Mouse (Mus musculus) forebrain, embryonic 13.5 days (tissue): Measurements from ENCODE around the gene Fcho2. TPM values are rescaled to one million over a fixed set of nuclear protein-coding genes. Genes with fewer than 3 reads are reported as not detected.
"Not testable (repeated sequence)": the region's sequence is repeated elsewhere in the genome, so short reads cannot be mapped to it uniquely, and the experiment has no call there.

ENCODE experiments used
- ATAC-seq: fragments of 200-750 bp; cut with Nextera tagmentation; 2 replicates; pipeline ENCODE4 v1.8.0; 2017
- H3K27ac ChIP-seq: fragments of 300-500 bp; sonication (generic); 2 replicates; pipeline ENCODE4 v1.5.1; 2015; ENCODE audit warnings: inconsistent platforms, mild to moderate bottlenecking, moderate library complexity
- H3K27me3 ChIP-seq: fragments of 300-500 bp; sonication (generic); 2 replicates; pipeline ENCODE4 v1.6.1; 2015; ENCODE audit warnings: mild to moderate bottlenecking, inconsistent platforms
- H3K36me3 ChIP-seq: fragments of 300-500 bp; sonication (generic); 2 replicates; pipeline ENCODE4 v1.6.1; 2015; ENCODE audit warnings: mild to moderate bottlenecking, inconsistent platforms; ENCODE audit not compliant: poor library complexity, severe bottlenecking
- H3K4me1 ChIP-seq: fragments of 300-500 bp; sonication (generic); 2 replicates; pipeline ENCODE4 v1.6.1; 2015; ENCODE audit warnings: inconsistent platforms
- H3K4me2 ChIP-seq: fragments of 300-500 bp; sonication (generic); 2 replicates; pipeline ENCODE4 v1.6.1; 2015; ENCODE audit warnings: inconsistent platforms, mild to moderate bottlenecking, moderate library complexity
- H3K4me3 ChIP-seq: fragments of 300-500 bp; sonication (generic); 2 replicates; pipeline ENCODE4 v1.5.1; 2015; ENCODE audit warnings: mild to moderate bottlenecking, inconsistent platforms
- H3K9ac ChIP-seq: fragments of 300-500 bp; sonication (generic); 2 replicates; pipeline ENCODE4 v1.6.1; 2015; ENCODE audit warnings: mild to moderate bottlenecking, inconsistent platforms
- H3K9me3 ChIP-seq: fragments of 300-500 bp; sonication (generic); replicated peaks from 2 replicates; pipeline ENCODE4 v1.6.1; 2016; ENCODE audit warnings: inconsistent platforms
- WGBS: fragments of 180-500 bp; shearing (Covaris S2); methylation state at CpG from one replicate; pipeline ENCODE4 v1.1.7; 2015; 5-methylcytosine and 5-hydroxymethylcytosine counted together
- polyA plus RNA-seq: library from polyadenylated mRNA; unstranded; fragments of >200 nt; fragmentation: Nextera tagmentation; extraction: Ambion mirVana; gene quantifications from 2 replicates; pipeline ENCODE4 v1.2.1, GENCODE M21; 2015

Gene Fcho2
- polyA plus RNA-seq: 28.8 and 33.4 TPM in 2 replicates

DNA sequence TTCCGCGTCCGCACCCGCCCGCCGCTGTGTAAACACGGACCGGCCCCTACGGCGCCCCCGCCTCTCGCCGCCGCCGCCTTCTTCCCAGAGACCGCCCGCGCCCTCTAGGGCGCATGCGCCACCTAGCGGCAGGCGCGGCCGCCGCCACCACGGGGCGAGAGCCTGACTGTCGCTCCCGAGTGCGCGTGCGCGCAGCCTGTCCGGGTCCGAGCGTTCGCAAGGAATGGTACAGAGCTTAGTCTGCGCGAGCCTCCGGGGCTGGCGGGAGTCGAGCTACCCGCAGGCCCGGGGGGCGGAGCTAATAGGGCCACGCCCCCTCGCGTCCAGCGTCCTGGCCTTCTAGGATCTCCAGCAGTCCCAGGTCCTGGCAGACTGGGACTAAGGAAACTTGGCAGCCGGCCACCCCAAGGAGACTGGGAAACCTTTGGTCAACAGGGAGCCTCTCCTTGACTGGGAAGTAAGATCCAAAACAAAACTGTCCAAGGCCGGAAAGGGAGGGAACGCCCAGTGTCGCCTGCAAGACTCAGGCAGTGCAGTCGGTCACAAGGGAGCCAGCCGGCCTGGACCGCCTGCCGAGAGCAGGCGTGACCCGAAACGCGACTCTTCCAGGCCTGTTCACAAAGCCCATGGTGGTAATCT is at the start of gene Fcho2:
Fcho2 (minus strand) TSS at position 303 of the 639 bp plus-strand sequence.
- peak; percentile 97 for ATAC-seq
- 1% methylated on average over 38 of the region's 61 CpGs for WGBS
- peak within 1 kb of the TSS; percentile 96 for H3K4me3 ChIP-seq
- no peaks in the 10 kb centered on the region for H3K27me3 ChIP-seq
- H3K4me2 ChIP-seq: peak within 1 kb of the TSS; percentile 66
- peaks cover 17% of the 10 kb centered on the region for H3K4me1 ChIP-seq
- H3K36me3 ChIP-seq: no peaks in the 10 kb centered on the region
- no peaks in the 10 kb centered on the region for H3K9me3 ChIP-seq
- H3K27ac ChIP-seq: peak within 1 kb of the TSS; percentile 90
- peak within 1 kb of the TSS; percentile 97 for H3K9ac ChIP-seq

DNA sequence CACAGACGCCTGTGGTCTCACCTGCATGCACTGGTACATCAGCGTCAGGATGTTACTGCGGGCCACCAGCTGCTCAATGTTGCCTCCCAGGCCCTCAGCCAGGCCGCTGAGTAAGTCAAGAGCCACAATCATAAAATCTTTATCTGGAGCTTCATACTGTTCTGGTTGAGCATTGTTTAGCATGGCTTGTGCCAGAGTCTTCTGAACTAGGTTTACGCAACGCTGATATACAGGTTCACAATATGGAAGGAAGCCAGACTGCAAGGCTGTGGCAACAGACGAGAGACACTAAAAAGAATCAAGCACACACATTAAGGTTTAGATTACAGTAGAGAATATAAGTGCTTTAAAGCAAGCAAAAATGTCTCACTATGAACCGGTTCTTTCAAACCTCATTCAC is 40.0 kb upstream of the Fcho2 start:
- no peak overlapping the region for H3K9ac ChIP-seq
- H3K9me3 ChIP-seq: no peaks in the 10 kb centered on the region
- no peak for ATAC-seq
- no peaks in the 10 kb centered on the region for H3K27me3 ChIP-seq
- no peak overlapping the region for H3K4me2 ChIP-seq
- 91% methylated on average over 8 of the region's 8 CpGs for WGBS
- H3K27ac ChIP-seq: no peak overlapping the region
- H3K36me3 ChIP-seq: peaks cover 75% of the 10 kb centered on the region
- H3K4me3 ChIP-seq: no peak overlapping the region
- H3K4me1 ChIP-seq: no peaks in the 10 kb centered on the region

DNA sequence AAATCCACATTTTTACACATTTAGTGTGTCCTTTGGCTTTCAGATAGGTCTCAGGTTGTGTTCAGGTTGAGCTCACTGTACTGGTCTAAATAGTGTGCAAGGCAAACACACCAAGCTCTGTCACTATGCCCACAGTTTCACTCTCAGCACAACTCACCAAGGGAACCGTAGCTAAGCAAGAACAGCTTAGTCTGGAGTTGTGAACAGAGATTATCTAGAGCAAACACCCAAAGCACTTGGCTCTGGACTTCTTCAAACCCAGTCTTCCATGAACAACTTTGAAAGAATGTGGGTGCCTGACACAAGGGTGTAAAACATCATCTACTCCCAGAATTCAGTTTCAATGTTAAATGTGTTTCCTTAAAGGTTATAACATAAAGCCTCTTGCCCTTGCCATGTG is 30.5 kb upstream of the Fcho2 start:
- H3K9ac ChIP-seq: no peak overlapping the region
- no peaks in the 10 kb centered on the region for H3K4me1 ChIP-seq
- no peak overlapping the region for H3K4me2 ChIP-seq
- H3K36me3 ChIP-seq: peaks cover 54% of the 10 kb centered on the region
- H3K27me3 ChIP-seq: no peaks in the 10 kb centered on the region
- WGBS: 86% methylated on average over 1 of the region's 1 CpGs
- H3K27ac ChIP-seq: no peak overlapping the region
- no peaks in the 10 kb centered on the region for H3K9me3 ChIP-seq
- ATAC-seq: no peak
- H3K4me3 ChIP-seq: no peak overlapping the region

- Histone ChIP-seq H3K4me3 (no peak overlapping the region), H3K27me3 (no peaks in the 10 kb centered on the region), H3K36me3 (peaks cover 36% of the 10 kb centered on the region), H3K4me1 (no peaks in the 10 kb centered on the region), H3K27ac (no peak overlapping the region), H3K9ac (no peak overlapping the region), H3K9me3 (no peaks in the 10 kb centered on the region), H3K4me2 (no peak overlapping the region)
- ATAC-seq: no peak
- WGBS: 87% methylated on average over 6 of the region's 6 CpGs
These were observed 21.3 kb upstream of the Fcho2 start for GRCm38 (mm10) chr13:98836423-98837088.

DNA sequence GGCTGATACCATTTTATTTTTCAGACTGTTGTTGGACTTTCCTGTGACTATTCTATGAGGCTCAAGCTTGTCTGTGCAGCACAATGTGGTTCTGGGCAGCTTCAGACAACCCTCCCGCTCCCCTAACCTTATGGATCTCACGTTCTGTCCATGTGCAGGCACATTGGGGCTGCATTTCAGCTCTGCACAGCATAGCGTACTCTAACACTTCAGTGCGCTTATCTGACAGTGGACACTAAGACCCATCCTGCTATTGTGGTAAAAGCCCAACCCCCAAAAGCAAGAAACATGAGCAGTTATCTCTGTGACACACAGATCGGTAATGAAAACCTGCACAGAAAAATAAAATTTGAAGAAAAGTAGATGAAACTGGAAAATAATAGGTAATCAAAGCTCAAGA is 20.5 kb upstream of the Fcho2 start:
- no peak overlapping the region for H3K4me2 ChIP-seq
- 90% methylated on average over 5 of the region's 5 CpGs for WGBS
- H3K36me3 ChIP-seq: peaks cover 30% of the 10 kb centered on the region
- peak; percentile 34; the same call in 1 of the 2 replicates for ATAC-seq
- H3K4me1 ChIP-seq: no peaks in the 10 kb centered on the region
- H3K9me3 ChIP-seq: no peaks in the 10 kb centered on the region
- no peak overlapping the region for H3K9ac ChIP-seq
- no peaks in the 10 kb centered on the region for H3K27me3 ChIP-seq
- H3K4me3 ChIP-seq: no peak overlapping the region
- H3K27ac ChIP-seq: no peak overlapping the region

- Histone ChIP-seq H3K9ac (no peak overlapping the region), H3K4me3 (no peak overlapping the region), H3K27me3 (no peaks in the 10 kb centered on the region), H3K36me3 (peaks cover 23% of the 10 kb centered on the region), H3K4me2 (no peak overlapping the region), H3K27ac (no peak overlapping the region), H3K9me3 (no peaks in the 10 kb centered on the region), H3K4me1 (no peaks in the 10 kb centered on the region)
- ATAC-seq: no peak
- WGBS: 84% methylated on average over 3 of the region's 3 CpGs
These were observed 19.5 kb upstream of the Fcho2 start for GRCm38 (mm10) chr13:98834723-98835122.

DNA sequence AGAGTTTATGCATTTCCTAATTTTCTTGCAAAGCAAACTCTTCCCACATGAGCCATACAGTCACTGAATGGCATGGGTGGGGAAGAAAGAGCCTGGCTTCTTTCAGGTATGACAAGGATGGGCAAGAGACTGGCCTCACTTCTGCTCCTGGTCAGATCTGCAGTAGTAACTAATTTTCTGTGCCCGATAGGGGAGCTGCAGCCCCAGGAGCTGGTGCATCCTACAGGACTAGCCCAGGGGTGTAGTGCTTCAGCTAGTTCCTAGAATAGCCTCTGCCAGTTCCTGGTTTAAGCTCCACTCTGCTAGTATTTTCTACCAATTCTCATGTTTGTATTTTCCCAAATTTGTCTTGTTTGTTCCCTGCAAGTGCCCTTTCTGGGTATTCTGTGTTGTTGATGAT is 18.9 kb upstream of the Fcho2 start:
- Histone ChIP-seq H3K4me1 (no peaks in the 10 kb centered on the region), H3K27ac (no peak overlapping the region), H3K4me3 (no peak overlapping the region), H3K36me3 (peaks cover 19% of the 10 kb centered on the region), H3K9me3 (no peaks in the 10 kb centered on the region), H3K9ac (no peak overlapping the region), H3K4me2 (no peak overlapping the region), H3K27me3 (no peaks in the 10 kb centered on the region)
- WGBS: 59% methylated on average over 1 of the region's 1 CpGs
- ATAC-seq: no peak; the same call in 1 of the 2 replicates

DNA sequence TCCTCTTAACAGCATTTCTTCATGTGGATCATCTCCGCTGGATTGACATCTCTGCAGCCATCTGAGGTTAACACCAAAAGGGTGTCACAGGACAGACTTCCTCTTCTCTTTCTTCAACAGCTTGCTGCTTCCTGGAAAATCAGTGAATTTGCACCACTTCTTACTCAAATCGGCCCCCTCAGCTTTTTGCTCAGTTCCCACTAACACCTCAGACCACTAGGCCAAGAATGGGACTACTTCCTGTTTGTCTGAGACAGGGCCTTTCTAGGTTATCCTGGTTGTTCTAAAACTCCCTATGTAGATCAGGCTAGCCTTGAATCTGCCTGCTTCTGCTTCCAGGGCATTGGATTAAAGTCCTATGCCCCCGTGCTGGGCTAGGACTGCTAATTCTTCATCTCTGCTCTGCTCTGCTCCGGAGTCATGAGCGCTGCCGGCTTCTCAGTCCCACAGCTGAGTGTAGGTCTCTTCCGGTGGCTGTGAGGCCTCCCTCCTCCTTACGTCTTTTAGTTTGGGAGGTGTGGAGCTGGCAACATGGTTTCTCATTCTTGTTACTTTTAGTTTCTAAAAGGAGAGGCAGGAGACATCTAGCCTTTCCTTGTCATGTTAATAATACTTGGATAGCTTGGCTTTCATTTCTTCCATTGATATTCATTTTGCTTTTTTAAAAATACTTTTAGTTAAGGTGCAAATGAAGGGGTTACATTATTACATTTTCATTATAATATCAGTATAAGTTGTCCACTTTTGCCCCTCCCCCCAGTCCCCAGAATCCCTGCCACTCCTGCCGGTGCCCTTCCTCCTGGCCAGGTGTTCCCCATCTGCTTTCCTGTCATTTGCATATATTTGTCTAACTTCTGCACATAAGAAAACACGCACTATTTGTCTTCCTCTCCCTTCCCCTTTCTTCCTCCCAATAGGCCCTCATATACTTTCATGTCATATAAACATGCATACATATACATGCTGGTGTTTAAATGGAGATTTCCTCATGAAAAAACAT is 17.5 kb upstream of the Fcho2 start:
- Histone ChIP-seq H3K27ac (no peak overlapping the region; the same call in 1 of the 2 replicates), H3K4me1 (no peaks in the 10 kb centered on the region), H3K27me3 (no peaks in the 10 kb centered on the region), H3K4me3 (no peak overlapping the region), H3K36me3 (peaks cover 14% of the 10 kb centered on the region), H3K4me2 (no peak overlapping the region), H3K9me3 (no peaks in the 10 kb centered on the region), H3K9ac (no peak overlapping the region)
- WGBS: 83% methylated on average over 10 of the region's 10 CpGs
- ATAC-seq: no peak

DNA sequence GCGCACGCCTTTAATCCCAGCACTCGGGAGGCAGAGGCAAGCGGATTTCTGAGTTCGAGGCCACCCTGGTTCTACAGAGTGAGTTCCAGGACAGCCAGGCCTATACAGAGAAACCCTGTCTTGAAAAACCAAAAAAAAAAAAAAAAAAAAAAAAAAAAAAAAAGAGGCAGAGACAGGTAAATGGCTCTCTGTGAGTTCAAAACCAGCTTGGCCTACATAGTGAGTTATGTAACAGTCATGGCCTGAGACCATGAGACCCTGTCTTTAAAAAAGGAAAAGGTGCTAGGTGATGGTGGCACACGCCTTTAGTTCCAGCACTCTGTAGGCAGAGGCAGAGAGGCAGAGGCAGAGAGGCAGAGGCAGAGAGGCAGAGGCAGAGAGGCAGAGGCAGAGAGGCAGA is 13.8 kb upstream of the Fcho2 start:
- WGBS: 98% methylated on average over 6 of the region's 6 CpGs
- not testable (repeated sequence) for H3K9ac ChIP-seq, H3K27me3 ChIP-seq

GRCm38 (mm10) chr13:98825574-98825973 is 10.3 kb upstream of the Fcho2 start:
- WGBS: 93% methylated on average over 4 of the region's 4 CpGs
- Histone ChIP-seq H3K27ac (no peak overlapping the region), H3K4me3 (no peak overlapping the region), H3K27me3 (no peaks in the 10 kb centered on the region), H3K9ac (no peak overlapping the region), H3K4me2 (no peak overlapping the region), H3K36me3 (no peaks in the 10 kb centered on the region), H3K4me1 (no peaks in the 10 kb centered on the region), H3K9me3 (no peaks in the 10 kb centered on the region)
- no peak for ATAC-seq

More for the DNA sequence above, 13.8 kb upstream of the Fcho2 start:
- not testable (repeated sequence) for H3K4me3 ChIP-seq, H3K4me2 ChIP-seq, H3K27ac ChIP-seq, H3K9me3 ChIP-seq, H3K36me3 ChIP-seq, H3K4me1 ChIP-seq, ATAC-seq

DNA sequence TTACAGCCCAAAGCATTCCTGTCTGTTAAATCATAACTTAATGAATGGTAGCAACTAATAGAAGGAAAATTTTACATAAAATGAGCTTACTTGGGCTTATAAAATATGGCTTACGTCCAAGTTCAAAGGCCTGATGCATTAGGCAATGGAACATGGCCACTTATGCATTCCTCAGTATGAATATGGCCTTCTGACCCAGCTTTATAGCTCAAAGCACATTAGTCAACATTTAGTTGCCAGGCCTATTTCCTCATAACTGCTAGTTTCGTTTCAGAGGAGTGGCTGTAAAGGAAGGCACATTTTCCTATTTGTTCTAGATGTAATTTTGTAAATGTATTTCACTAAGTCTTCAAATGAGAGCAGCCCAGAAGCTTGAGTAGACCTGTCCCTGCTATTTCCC is 3.8 kb upstream of the Fcho2 start:
- Histone ChIP-seq H3K27ac (no peak overlapping the region), H3K4me1 (0 out of 2 replicates have a peak, but pooled peaks cover 5% of the 10 kb centered on the region), H3K27me3 (no peaks in the 10 kb centered on the region), H3K36me3 (no peaks in the 10 kb centered on the region), H3K4me2 (no peak overlapping the region), H3K9me3 (no peaks in the 10 kb centered on the region), H3K4me3 (no peak overlapping the region), H3K9ac (no peak overlapping the region)
- 82% methylated on average over 2 of the region's 2 CpGs for WGBS
- ATAC-seq: no peak

DNA sequence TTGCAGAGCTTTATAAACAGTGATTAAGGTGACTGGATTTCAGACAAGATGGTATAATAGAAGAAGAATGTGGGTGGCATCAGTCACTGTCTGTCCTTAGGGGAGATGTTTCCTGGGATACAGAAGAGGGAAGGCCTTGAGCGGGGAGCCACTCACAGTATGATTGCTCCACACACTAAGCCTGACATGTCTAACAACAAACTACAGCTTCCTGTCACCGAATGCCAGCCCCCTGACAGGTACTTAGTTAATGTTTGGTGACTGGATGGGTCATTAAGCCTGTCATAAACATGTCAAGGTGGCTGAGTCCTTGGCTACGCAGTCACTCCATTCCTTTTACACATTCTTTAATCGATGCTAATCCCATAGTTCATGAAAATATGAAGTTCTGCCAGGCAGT is 3.0 kb upstream of the Fcho2 start:
- H3K36me3 ChIP-seq: no peaks in the 10 kb centered on the region
- no peaks in the 10 kb centered on the region for H3K9me3 ChIP-seq
- 85% methylated on average over 4 of the region's 4 CpGs for WGBS
- H3K4me3 ChIP-seq: no peak overlapping the region
- ATAC-seq: no peak
- no peaks in the 10 kb centered on the region for H3K27me3 ChIP-seq
- no peak overlapping the region for H3K27ac ChIP-seq
- no peak overlapping the region for H3K4me2 ChIP-seq
- no peak overlapping the region for H3K9ac ChIP-seq
- H3K4me1 ChIP-seq: peaks cover 9% of the 10 kb centered on the region
